Mouse (Mus musculus): ENCODE data around the gene Noc3l. TPM values are rescaled to one million over a fixed set of nuclear protein-coding genes. Genes with fewer than 3 reads are reported as not detected.

Noc3l gene
- polyA plus RNA-seq, 1 experiment from 2014 or later = 21.2 TPM

DNA sequence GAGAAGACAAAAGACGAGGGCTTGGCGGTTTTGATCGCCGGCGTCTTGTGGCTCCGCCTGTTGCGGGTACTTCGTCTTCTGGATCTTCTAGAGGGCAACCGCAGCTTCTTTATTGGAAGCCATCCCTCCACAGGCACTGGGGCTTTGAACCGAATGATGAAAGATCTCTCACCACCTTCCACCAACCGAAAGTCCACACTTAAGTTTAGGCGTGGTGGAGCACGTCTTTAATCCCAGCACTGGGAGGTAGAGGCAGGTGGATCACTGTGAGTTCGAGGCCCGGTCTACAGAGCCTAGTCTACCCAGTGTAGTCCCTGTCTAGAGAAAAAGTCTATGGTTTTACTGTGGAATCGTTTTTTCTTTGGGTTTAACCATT, 378 bp upstream of the Noc3l start:
- TF ChIP-seq CTCF (IDR thresholded peaks at IDR 0.05) = no peak
- no peak for DNase-seq (ENCODE audit: low read depth, low spot score)
- peak; percentile 12 for ATAC-seq
- in situ Hi-C loops (cut with MboI; ENCODE audit: low pct_unique_long_range_greater_than_20kb) = no loop called here
- H3K27me3 ChIP-seq = peaks cover 27% of the 10 kb centered on the region
- CTCF ChIA-PET = no interaction called here
- POLR2A ChIA-PET = no interaction called here

DNA sequence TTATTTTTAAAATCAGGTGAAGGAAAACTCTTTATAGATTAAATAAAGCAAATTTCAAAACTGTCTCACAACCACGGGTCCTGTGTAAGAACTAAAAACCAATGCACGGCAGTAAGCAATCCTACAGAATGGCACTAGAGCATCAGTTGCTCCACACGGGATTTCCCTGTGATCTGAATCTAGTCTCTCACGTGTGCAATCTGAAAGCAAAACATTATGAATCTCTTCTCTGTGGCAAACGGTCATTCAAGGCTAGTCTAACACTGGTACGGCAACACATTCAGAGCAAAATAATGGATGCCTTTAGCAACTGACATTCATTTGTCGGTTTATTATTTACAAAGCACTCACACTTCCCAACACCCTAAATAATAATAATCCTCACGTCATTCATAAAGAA, 846 bp downstream of the Noc3l start:
- ChIA-PET POLR2A (no interaction called here), CTCF (no interaction called here)
- TF ChIP-seq CTCF (IDR thresholded peaks at IDR 0.05) = no peak
- ATAC-seq = no peak
- H3K27me3 ChIP-seq = peaks cover 15% of the 10 kb centered on the region
- no peak for DNase-seq (ENCODE audit: low read depth, low spot score)
- in situ Hi-C loops (cut with MboI; ENCODE audit: low pct_unique_long_range_greater_than_20kb) = no loop called here

DNA sequence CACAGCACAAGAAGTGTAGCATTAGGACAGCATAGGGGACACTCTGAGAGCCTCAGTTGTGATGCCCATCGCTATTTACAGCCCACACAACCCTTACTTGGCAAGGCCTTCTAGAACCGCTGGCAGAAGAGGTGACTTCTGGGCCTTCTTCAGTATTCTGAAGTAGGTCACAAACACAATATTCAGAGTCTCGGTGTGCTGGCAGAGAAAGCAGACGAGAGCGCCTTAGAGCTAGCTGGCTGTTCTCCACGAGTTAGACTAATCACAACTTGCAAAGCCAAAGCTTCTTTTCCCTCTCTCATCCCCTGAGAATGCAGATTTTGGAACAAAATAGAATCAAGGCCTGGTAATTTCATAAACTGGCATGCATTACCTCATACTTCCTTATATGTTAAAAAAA, 20.2 kb downstream of the Noc3l start:
- ChIA-PET POLR2A (no interaction called here), CTCF (no interaction called here)
- DNase-seq (ENCODE audit: low read depth, low spot score) (no peak), ATAC-seq (no peak)
- no peak for TF ChIP-seq CTCF (IDR thresholded peaks at IDR 0.05)
- in situ Hi-C loops (cut with MboI; ENCODE audit: low pct_unique_long_range_greater_than_20kb) = no loop called here
- no peaks in the 10 kb centered on the region for H3K27me3 ChIP-seq

DNA sequence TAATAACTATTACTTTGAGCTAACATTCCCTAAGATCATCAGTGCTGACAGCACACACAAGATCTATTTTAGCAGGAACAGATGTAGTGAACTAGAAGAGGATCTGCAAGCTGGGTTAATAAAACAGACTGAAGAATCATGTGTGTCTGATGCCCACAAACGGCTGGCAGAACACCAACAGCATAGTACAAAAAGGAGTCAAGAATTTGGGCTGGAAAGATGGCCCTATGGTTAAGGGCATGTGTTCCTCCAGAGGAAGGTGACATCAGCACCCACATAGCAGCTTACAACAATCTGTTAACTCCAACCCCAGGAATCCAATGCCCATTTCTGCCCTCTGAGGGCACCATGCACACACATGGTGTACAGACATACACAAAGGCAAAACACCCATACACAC, 20.7 kb downstream of the Noc3l start:
- CTCF ChIA-PET = no interaction called here
- H3K27me3 ChIP-seq = no peaks in the 10 kb centered on the region
- in situ Hi-C loops (cut with MboI; ENCODE audit: low pct_unique_long_range_greater_than_20kb) = no loop called here
- no peak for ATAC-seq
- no peak for TF ChIP-seq CTCF (IDR thresholded peaks at IDR 0.05)
- POLR2A ChIA-PET = no interaction called here
- no peak for DNase-seq (ENCODE audit: low read depth, low spot score)

DNA sequence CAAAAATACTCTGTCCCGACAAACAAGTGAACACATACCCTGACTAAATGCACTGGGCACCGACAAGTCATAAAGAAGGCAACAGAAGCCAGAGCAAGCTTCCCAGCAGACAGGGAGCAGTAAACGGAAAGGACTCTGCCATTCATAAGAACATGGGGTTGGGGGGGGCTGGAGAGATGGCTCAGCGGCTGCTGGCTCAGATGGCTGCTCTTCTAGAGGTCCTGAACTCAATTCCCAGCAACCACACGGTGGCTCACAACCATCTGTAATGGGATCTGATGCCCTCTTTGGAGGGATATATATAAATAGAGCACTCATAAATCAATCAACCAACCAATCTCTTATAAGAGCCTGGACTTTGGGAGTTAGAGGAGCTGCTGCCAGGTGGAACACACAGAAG, 22.5 kb downstream of the Noc3l start:
- POLR2A ChIA-PET = no interaction called here
- no peak for DNase-seq (ENCODE audit: low read depth, low spot score)
- no peaks in the 10 kb centered on the region for H3K27me3 ChIP-seq
- CTCF ChIA-PET = interaction anchor here (0.8 kb wide), 1 partner anchor 14 kb away, joined by 3 read pairs; no protein-coding TSS in a partner anchor
- in situ Hi-C loops (cut with MboI; ENCODE audit: low pct_unique_long_range_greater_than_20kb) = no loop called here
- ATAC-seq = no peak
- no peak for TF ChIP-seq CTCF (IDR thresholded peaks at IDR 0.05)

DNA sequence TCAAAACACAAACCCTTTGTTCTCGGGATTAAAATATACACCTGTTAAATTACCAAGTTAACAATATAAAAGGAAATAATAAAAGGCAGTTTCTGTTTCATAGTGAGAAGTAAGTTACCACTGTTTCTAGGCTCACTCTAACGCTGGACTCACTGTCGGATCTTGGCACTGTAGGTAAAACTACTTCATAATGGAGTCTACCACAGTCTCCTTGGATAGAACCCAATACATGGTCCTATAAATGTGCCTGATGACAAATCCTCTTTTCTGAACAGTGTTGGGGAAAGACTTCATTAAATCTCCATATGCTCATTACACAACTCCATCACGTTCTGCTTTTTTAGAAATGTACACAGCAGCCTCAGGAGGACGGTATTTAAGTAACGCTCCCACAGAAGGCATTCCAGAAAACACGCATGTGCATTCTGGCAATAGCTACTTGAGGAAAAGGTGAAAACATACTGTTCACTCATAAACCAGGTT, 25.4 kb downstream of the Noc3l start:
- DNase-seq (ENCODE audit: low read depth, low spot score) = no peak
- in situ Hi-C loops (cut with MboI; ENCODE audit: low pct_unique_long_range_greater_than_20kb) = no loop called here
- no peak for ATAC-seq
- ChIA-PET CTCF (no interaction called here), POLR2A (interaction anchor here (0.6 kb wide), 1 partner anchor 58 kb away, joined by 4 read pairs; no protein-coding TSS in a partner anchor)
- no peaks in the 10 kb centered on the region for H3K27me3 ChIP-seq
- no peak for TF ChIP-seq CTCF (IDR thresholded peaks at IDR 0.05)

DNA sequence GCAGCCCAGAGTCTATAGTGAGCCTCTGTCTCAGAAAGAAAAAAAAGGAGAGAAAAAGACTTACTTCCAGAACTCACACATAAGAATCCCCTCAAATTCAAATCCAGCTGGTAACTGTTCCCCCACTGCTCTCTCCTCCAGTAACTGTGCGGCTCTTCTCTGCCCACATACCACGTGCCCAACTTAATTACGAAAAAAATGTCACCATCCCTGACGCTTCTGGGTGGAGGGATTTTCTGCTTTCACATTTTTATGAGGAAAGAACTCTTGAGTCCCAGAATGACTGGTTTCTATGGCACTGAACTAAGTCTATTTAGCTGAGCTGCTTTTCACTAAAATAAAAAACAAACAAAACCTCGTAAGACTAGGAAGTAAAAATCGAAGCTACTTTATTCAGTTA, 31.3 kb downstream of the Noc3l start:
- in situ Hi-C loops (cut with MboI; ENCODE audit: low pct_unique_long_range_greater_than_20kb) = no loop called here
- POLR2A ChIA-PET = no interaction called here
- no peak for ATAC-seq
- TF ChIP-seq CTCF (IDR thresholded peaks at IDR 0.05) = no peak
- no peak for DNase-seq (ENCODE audit: low read depth, low spot score)
- CTCF ChIA-PET = no interaction called here
- H3K27me3 ChIP-seq = no peaks in the 10 kb centered on the region

DNA sequence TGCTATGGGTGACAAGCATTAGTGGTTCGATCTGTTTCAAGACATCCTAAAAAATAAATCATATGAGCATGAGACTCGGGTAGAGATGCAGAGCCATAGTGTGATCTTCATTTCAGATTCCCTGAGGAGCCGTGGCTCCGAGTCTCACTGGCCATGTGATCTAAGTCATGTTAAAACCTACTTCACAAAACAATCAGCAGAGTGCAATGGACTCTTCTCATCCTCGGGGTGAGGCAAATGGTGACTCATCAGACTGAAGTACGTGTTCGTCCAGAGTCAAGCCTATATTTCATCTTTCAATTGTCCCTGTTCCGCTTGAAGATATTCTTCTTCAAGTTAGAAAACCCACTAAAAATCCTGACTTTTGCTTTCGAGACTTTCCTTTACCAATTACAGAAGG, 35.5 kb downstream of the Noc3l start:
- H3K27me3 ChIP-seq = no peaks in the 10 kb centered on the region
- peak; percentile 65 for ATAC-seq
- peak; percentile 51 for DNase-seq (ENCODE audit: low read depth, low spot score)
- POLR2A ChIA-PET = no interaction called here
- in situ Hi-C loops (cut with MboI; ENCODE audit: low pct_unique_long_range_greater_than_20kb) = no loop called here
- CTCF ChIA-PET = interaction anchor here (1.2 kb wide), 1 partner anchor 9 kb away, joined by 3 read pairs; no protein-coding TSS in a partner anchor
- TF ChIP-seq CTCF (IDR thresholded peaks at IDR 0.05) = no peak

DNA sequence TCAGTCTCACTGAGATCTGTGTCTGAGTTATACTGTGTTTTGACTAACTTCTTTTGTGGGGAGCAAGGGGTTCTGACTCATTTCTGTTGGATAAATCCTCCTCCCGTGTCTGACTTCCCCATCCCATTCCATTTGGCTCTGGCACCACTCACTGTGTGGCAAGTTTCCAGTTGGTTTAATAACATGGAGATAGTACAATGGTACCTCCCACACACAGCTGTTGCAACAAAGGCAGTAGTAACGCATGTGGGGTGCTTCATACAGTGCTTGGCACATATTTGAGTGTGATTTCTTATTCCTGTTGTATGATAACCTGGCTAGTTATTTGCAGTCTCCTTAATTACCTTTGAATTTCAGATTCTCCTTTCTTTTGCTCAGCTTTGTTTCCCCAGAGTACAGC, 40.2 kb downstream of the Noc3l start:
- no peak for TF ChIP-seq CTCF (IDR thresholded peaks at IDR 0.05)
- H3K27me3 ChIP-seq = no peaks in the 10 kb centered on the region
- ATAC-seq (peak; percentile 37), DNase-seq (ENCODE audit: low read depth, low spot score) (peak; percentile 28)
- ChIA-PET POLR2A (no interaction called here), CTCF (no interaction called here)
- in situ Hi-C loops (cut with MboI; ENCODE audit: low pct_unique_long_range_greater_than_20kb) = loop anchor here (5.0 to 10.0 kb wide), 2 partner anchors 347 to 524 kb away; no protein-coding TSS in a partner anchor

DNA sequence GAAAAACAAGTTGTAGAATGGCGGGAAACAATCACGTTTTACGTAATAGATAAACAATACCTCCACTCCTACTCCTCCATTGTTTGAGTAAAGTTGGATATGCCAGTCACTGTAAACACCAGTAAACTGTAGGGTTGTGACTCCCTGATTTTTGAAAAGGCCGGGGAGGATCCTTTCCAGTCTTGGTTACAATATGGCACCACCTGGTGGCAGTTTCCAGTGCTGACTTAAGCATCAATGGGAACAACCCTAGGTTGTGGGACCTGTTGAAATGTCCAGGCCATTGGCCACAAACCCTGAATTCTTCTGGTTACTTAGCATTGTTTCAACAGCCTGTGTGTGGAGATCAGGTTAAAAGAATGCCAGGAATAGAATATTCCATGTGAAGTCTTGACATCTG, 43.5 kb downstream of the Noc3l start:
- DNase-seq (ENCODE audit: low read depth, low spot score) = no peak
- no peaks in the 10 kb centered on the region for H3K27me3 ChIP-seq
- CTCF ChIA-PET = interaction anchor here (1.1 to 1.2 kb wide), 2 partner anchors 9 to 37 kb away, joined by 3 to 8 read pairs; no protein-coding TSS in a partner anchor
- peak; percentile 87 for TF ChIP-seq CTCF (IDR thresholded peaks at IDR 0.05)
- POLR2A ChIA-PET = no interaction called here
- ATAC-seq = no peak
- in situ Hi-C loops (cut with MboI; ENCODE audit: low pct_unique_long_range_greater_than_20kb) = loop anchor here (5.0 to 10.0 kb wide), 2 partner anchors 343 to 521 kb away; no protein-coding TSS in a partner anchor

DNA sequence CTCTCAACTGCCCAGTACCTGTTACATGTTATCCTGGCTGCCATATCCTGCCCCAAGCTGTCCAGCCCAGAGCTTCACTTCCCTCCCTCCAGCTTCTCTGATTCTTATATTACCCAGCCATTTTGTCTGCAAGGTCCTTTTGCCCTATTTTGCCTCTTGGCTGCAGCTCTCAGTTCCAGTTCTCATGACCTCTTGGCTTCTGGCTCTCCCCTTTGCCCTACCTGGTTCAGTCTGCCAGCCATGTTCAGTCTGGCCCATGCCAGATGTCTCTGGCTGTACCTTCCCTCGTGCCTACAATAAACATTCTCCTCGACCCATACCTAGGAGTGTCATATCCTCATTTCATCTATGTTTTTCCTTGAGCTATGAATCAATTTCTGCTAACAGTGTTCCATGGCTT, 52.7 kb downstream of the Noc3l start:
- in situ Hi-C loops (cut with MboI; ENCODE audit: low pct_unique_long_range_greater_than_20kb) = no loop called here
- no peaks in the 10 kb centered on the region for H3K27me3 ChIP-seq
- CTCF ChIA-PET = interaction anchor here (0.7 to 1.9 kb wide), 5 partner anchors 8 to 19 kb away, joined by 3 to 8 read pairs (median 3); no protein-coding TSS in a partner anchor
- TF ChIP-seq CTCF (IDR thresholded peaks at IDR 0.05) = no peak
- ATAC-seq = no peak
- DNase-seq (ENCODE audit: low read depth, low spot score) = no peak
- POLR2A ChIA-PET = no interaction called here

DNA sequence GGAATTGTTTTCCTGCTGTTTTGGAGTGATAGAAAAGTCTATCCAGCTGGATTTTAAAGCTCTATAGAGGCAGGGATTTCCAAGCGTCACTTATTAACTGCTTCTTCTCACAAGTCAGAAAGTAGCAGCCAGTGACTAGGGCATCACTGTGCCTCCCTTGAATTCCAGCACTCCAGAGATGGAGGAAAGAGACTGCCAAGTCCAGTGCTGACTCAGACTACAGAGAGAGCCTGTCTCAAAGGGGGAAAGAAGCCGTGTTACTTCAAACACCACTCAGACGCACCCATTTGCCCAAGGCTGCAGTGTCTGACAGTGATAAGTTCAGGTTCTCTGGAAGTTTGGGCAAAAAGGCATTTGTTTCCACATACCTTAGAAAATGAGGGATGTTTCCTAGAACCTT, 58.6 kb downstream of the Noc3l start:
- no peak for ATAC-seq
- no peak for DNase-seq (ENCODE audit: low read depth, low spot score)
- ChIA-PET POLR2A (no interaction called here), CTCF (no interaction called here)
- in situ Hi-C loops (cut with MboI; ENCODE audit: low pct_unique_long_range_greater_than_20kb) = no loop called here
- H3K27me3 ChIP-seq = no peaks in the 10 kb centered on the region
- no peak for TF ChIP-seq CTCF (IDR thresholded peaks at IDR 0.05)
